Mouse (Mus musculus) intestine, postnatal 0 days (tissue): ENCODE results near the gene Ect2. TPM values are rescaled to one million over a fixed set of nuclear protein-coding genes. Genes with fewer than 3 reads are reported as not detected.

ENCODE experiments used
- ATAC-seq: fragments of 200-750 bp; cut with Nextera tagmentation; 2 replicates; pipeline ENCODE4 v1.8.0; 2017; ENCODE audit warnings: mild to moderate bottlenecking, moderate TSS enrichment, moderate library complexity
- H3K27ac ChIP-seq: fragments of 300-500 bp; sonication (generic); 2 replicates; pipeline ENCODE4 v1.5.1; 2014; ENCODE audit warnings: mild to moderate bottlenecking, low read depth, low read length, moderate library complexity
- H3K27me3 ChIP-seq: fragments of 300-500 bp; sonication (generic); replicated peaks from 2 replicates; pipeline ENCODE4 v1.6.1; 2014; ENCODE audit warnings: low read length, mixed read lengths; ENCODE audit not compliant: control insufficient read depth, insufficient read depth
- H3K36me3 ChIP-seq: fragments of 300-500 bp; sonication (generic); 2 replicates; pipeline ENCODE4 v1.6.1; 2014; ENCODE audit warnings: mild to moderate bottlenecking, moderate library complexity; ENCODE audit not compliant: control insufficient read depth, insufficient read depth
- H3K4me1 ChIP-seq: fragments of 300-500 bp; sonication (generic); replicated peaks from 2 replicates; pipeline ENCODE4 v1.6.1; 2014; ENCODE audit warnings: antibody characterized with exemption, low read length, mixed read lengths; ENCODE audit not compliant: control insufficient read depth, insufficient read depth
- H3K4me2 ChIP-seq: fragments of 300-500 bp; sonication (generic); replicated peaks from 2 replicates; pipeline ENCODE4 v1.6.1; 2014; ENCODE audit warnings: low read depth, mild to moderate bottlenecking, moderate library complexity
- H3K4me3 ChIP-seq: fragments of 300-500 bp; sonication (generic); 2 replicates; pipeline ENCODE4 v1.5.1; 2014; ENCODE audit warnings: low read depth, low read length
- H3K9ac ChIP-seq: fragments of 300-500 bp; sonication (generic); 2 replicates; pipeline ENCODE4 v1.6.1; 2014; ENCODE audit warnings: mild to moderate bottlenecking, low read depth, low read length
- H3K9me3 ChIP-seq: fragments of 300-500 bp; sonication (generic); 2 replicates; pipeline ENCODE4 v1.6.1; 2016; ENCODE audit warnings: mixed run types; ENCODE audit not compliant: control insufficient read depth
- CTCF ChIP-seq: sonication (generic); IDR thresholded peaks from 2 replicates; pipeline ENCODE4 v1.5.1; 2016; ENCODE audit warnings: low read depth, mild to moderate bottlenecking, control low read depth, antibody characterized with exemption, moderate library complexity
- WGBS: fragments of 180-500 bp; shearing (Covaris S2); extraction: QIAGEN DNeasy Blood & Tissue Kit; methylation state at CpG from one replicate; pipeline ENCODE4 v1.1.7; 2014; 5-methylcytosine and 5-hydroxymethylcytosine counted together
- polyA plus RNA-seq: library from polyadenylated mRNA; unstranded; fragments of >200 nt; fragmentation: Nextera tagmentation; extraction: Ambion mirVana; gene quantifications from 2 replicates; pipeline ENCODE4 v1.2.1, GENCODE M21; 2015

The Ect2 gene
- polyA plus RNA-seq, 1 experiment from 2014 or later: 9.1 TPM

GRCm38 (mm10) chr3:27067206-27067605, 86.5 kb downstream of the Ect2 start:
- Histone ChIP-seq H3K4me1 (no peaks in the 10 kb centered on the region), H3K27me3 (no peaks in the 10 kb centered on the region), H3K36me3 (no peaks in the 10 kb centered on the region), H3K27ac (no peak overlapping the region), H3K4me3 (no peak overlapping the region), H3K4me2 (no peak overlapping the region), H3K9me3 (no peaks in the 10 kb centered on the region), H3K9ac (no peak overlapping the region)
- ATAC-seq: no peak
- TF ChIP-seq CTCF: peak; percentile 54

DNA sequence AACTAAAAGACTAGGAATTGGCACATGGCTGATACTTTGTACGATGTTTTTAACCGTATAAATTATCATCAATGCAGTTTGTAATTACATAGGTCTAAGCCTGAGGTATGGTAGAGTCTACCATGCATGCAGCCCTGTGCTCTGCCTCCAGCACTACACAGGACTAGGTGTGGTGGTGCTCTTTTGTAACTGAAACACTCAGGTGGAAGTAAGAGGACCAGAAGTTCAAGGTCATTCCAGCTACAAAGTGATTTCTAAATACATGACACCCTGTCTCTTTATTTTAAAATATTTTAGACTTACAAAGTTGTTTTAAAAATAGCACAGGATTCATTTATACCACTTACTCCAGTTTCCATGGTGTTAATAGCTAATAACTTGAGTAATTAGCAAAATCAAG, 88.8 kb downstream of the Ect2 start:
- Histone ChIP-seq H3K9ac (no peak overlapping the region), H3K27ac (no peak overlapping the region), H3K27me3 (no peaks in the 10 kb centered on the region), H3K4me1 (no peaks in the 10 kb centered on the region), H3K4me3 (no peak overlapping the region), H3K9me3 (no peaks in the 10 kb centered on the region), H3K36me3 (no peaks in the 10 kb centered on the region), H3K4me2 (no peak overlapping the region)
- ATAC-seq: no peak
- no peak for TF ChIP-seq CTCF
- 95% methylated on average over 2 of the region's 2 CpGs for WGBS

DNA sequence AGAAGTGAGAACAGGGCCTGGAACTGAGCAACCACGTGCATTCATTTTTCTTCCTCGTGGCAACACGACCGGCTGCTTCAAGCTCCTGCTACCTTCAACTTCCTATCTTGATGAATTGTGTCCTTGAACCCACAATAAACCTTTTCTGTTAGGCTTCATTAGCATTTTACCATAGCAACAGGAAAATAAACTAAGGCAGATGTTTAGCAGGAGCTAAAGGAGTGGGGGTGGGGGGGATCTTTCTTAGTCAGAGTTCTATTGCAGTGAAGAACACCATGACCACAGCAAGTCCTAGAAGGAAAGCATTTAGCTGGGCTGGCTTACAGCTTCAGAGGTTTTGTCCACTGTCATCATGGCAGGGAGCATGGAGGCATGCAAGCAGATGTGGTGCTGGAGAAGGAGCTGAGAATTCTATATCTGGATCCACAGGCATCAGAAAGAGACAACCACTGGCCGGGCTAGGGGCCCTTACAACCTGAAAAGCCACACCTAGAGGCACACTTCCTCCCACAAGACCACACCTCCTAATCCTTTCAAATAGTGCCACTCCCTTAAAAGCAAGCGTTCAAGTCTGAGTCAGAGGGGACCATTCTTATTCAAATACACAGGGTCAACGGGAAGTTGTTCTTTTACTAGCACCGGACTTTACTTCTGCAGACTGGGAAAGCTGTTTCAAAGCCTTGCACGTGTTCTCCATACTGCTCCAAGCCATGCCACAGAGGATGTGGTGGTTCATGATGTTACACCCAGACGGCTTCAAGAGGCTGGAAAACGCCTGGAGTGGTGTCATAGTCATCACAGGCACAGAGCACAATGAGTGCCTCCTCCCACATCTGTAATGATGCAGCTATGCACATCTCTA, 90.0 kb downstream of the Ect2 start:
- no peak overlapping the region for H3K27ac ChIP-seq
- H3K4me3 ChIP-seq: no peak overlapping the region
- H3K4me2 ChIP-seq: no peak overlapping the region
- 61% methylated on average over 11 of the region's 11 CpGs for WGBS
- H3K9ac ChIP-seq: no peak overlapping the region
- TF ChIP-seq CTCF: no peak
- H3K27me3 ChIP-seq: no peaks in the 10 kb centered on the region
- no peaks in the 10 kb centered on the region for H3K36me3 ChIP-seq
- H3K9me3 ChIP-seq: no peaks in the 10 kb centered on the region
- no peak for ATAC-seq
- H3K4me1 ChIP-seq: no peaks in the 10 kb centered on the region

DNA sequence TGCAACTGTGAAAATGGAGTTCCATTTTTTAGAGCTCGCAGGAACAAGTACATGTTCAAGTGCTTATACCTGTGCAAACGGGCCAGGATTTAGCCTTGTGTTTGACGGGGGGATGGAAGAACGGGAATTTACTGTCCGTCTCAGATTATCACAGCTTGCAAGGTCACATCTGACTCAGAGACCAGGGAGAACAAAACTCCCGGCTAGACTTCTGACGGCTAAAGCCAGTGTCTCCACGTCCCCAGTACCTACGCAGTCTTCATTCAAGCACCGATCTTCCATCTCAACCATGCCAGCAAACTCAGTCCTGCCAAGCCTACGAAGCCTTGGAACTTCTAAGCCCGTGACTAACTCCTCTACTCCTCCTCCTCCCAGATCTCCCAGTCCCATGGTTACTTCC, 93.2 kb downstream of the Ect2 start:
- H3K4me2 ChIP-seq: no peak overlapping the region
- no peak for ATAC-seq
- H3K4me3 ChIP-seq: no peak overlapping the region
- no peaks in the 10 kb centered on the region for H3K9me3 ChIP-seq
- H3K9ac ChIP-seq: no peak overlapping the region
- no peaks in the 10 kb centered on the region for H3K36me3 ChIP-seq
- no peak overlapping the region for H3K27ac ChIP-seq
- H3K4me1 ChIP-seq: no peaks in the 10 kb centered on the region
- H3K27me3 ChIP-seq: no peaks in the 10 kb centered on the region
- 86% methylated on average over 12 of the region's 12 CpGs for WGBS
- no peak for TF ChIP-seq CTCF

DNA sequence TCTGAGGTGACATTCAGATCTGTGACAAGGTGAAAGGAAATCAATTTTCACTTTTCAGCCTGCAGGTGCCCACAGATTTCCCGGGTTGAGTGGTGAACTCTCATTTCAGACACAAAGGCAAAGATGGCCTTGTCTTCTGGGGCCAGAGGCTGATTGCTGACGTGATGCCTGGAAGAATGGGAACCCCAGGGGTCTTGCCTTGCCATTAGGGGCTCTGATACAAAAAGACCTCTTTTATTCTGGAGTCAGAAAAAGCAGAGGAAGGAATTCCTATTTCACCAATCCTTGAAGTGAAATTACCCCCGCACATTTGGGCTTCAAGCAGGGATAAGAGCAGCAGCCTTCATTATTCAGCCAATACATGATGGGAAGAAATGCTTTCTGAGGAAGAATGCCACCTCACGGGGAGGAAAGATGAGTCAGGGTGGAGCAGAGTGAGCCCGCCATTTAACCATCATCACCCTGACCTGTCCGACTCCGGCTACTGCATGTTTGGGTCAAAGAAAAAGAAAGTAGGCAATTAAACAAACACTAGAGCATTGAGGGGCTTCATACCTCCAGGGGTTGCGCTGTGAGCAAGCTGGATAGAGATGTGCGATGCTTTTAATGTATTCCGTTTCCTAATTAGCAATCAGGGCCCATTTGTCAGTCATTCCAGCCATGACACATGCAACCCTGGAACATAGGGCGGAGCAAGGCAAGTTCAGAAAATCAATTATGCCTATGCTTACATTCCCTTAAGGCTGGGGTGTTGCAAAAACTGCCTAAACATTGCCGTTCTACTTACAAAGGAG, 94.0 kb downstream of the Ect2 start:
- WGBS: 80% methylated on average over 12 of the region's 12 CpGs
- no peak overlapping the region for H3K9ac ChIP-seq
- TF ChIP-seq CTCF: no peak
- no peak for ATAC-seq
- H3K36me3 ChIP-seq: no peaks in the 10 kb centered on the region
- H3K4me1 ChIP-seq: no peaks in the 10 kb centered on the region
- H3K9me3 ChIP-seq: no peaks in the 10 kb centered on the region
- no peaks in the 10 kb centered on the region for H3K27me3 ChIP-seq
- H3K4me2 ChIP-seq: no peak overlapping the region
- no peak overlapping the region for H3K27ac ChIP-seq
- no peak overlapping the region for H3K4me3 ChIP-seq

DNA sequence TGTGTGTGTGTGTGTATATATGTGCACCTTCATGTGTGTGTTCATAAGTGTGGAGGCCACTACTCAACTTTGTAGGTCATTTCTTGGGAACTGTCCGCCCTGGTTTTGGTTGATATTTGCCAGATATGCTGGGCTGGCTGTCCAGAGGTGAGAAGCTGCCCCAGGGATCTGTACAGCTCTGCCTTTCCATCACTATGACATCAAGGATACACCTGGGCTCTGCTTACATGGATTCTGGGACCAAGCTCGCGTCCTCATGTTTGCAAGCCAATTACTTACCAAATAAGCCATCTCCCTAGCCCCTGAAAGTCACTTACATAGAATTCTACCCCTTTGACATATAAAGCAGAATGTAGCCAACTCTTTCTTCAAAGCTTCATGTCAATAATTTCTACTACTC, 98.2 kb downstream of the Ect2 start:
- H3K9me3 ChIP-seq: no peaks in the 10 kb centered on the region
- no peaks in the 10 kb centered on the region for H3K36me3 ChIP-seq
- no peaks in the 10 kb centered on the region for H3K27me3 ChIP-seq
- no peak for TF ChIP-seq CTCF
- H3K27ac ChIP-seq: no peak overlapping the region
- no peaks in the 10 kb centered on the region for H3K4me1 ChIP-seq
- ATAC-seq: no peak
- 64% methylated on average over 3 of the region's 3 CpGs for WGBS
- no peak overlapping the region for H3K4me2 ChIP-seq
- H3K4me3 ChIP-seq: no peak overlapping the region
- no peak overlapping the region for H3K9ac ChIP-seq
